Mouse (Mus musculus) E14TG2a.4 (cell line): ENCODE results near the gene Pvrig.
"Not testable (repeated sequence)": the region's sequence is repeated elsewhere in the genome, so short reads cannot be mapped to it uniquely, and the experiment has no call there.

Source experiments
- H3K27me3 ChIP-seq: 2 replicates; pipeline ENCODE4 v1.6.1; 2014; ENCODE audit warnings: low read length, control low read depth; ENCODE audit not compliant: insufficient read depth
- H3K36me3 ChIP-seq: 2 replicates; pipeline ENCODE4 v1.6.1; 2014; ENCODE audit warnings: low read length, control low read depth; ENCODE audit not compliant: insufficient read depth
- H3K4me1 ChIP-seq: replicated peaks from 2 replicates; pipeline ENCODE4 v1.6.1; 2014; ENCODE audit warnings: low read depth, low read length, control low read depth
- H3K4me3 ChIP-seq: replicated peaks from 2 replicates; pipeline ENCODE4 v1.5.1; 2014; ENCODE audit warnings: mild to moderate bottlenecking, low read length
- H3K9me3 ChIP-seq: 2 replicates; pipeline ENCODE4 v1.6.1; 2014; ENCODE audit warnings: low read length, control low read depth
- CTCF ChIP-seq: conservative IDR thresholded peaks from 2 replicates; pipeline ENCODE4 v1.5.1; 2014; ENCODE audit warnings: low read length
- NANOG ChIP-seq: IDR thresholded peaks from 2 replicates; pipeline ENCODE4 v1.6.1; 2014; ENCODE audit warnings: borderline replicate concordance, low read length, mixed read lengths
- POU5F1 ChIP-seq: IDR thresholded peaks from 2 replicates; pipeline ENCODE4 v1.6.1; 2014; ENCODE audit warnings: low read length, borderline replicate concordance

Pvrig gene

DNA sequence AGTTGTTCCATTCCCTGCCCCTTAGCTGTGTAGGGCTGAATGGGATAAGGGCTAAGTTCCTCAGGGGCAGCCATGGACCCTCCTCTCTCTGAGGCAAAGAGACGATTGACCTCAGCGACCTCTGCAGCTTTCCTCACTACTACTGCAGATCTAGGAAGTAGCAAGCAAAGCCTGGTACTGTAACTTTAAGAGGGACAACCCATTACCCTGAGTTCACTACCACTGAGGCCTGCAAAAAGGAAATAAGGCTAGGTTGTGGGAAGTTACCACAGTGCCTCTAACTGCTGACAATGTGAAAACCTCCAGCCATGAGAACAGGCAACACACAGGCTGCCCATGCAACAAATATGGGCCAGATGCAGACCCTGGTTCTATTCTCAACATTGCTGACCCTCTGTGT is at the start of gene Pvrig:
Pvrig (plus strand) TSS at position 301 of the 400 bp plus-strand sequence.
- Histone ChIP-seq H3K4me3 (no peak within 1 kb of the TSS), H3K36me3 (0 out of 2 replicates have a peak, but pooled peaks cover 13% of the 10 kb centered on the region), H3K9me3 (no peaks in the 10 kb centered on the region), H3K27me3 (no peaks in the 10 kb centered on the region), H3K4me1 (peaks cover 12% of the 10 kb centered on the region)
- TF ChIP-seq CTCF (no peak), POU5F1 (no peak), NANOG (no peak)

DNA sequence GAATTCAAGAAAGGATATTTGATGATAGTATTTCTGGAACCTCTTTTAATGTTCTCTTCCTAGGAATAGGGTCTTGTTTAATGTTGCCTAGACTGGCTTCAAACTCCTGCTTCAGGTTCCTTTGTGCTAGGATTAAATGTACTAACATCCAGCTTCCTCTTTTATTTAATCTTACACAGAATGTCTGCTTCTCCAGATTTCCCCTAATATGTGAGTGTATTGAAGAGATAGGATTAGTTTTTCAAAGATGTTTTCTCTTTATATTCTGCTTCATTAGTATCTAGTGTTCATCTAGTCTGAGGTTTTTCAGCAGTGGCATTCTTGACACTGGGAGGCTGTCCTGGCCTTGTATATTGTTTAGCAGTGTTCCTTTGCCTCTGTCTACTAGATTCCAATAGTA is 47.6 kb upstream of the Pvrig start:
- peaks cover 92% of the 10 kb centered on the region for H3K36me3 ChIP-seq
- H3K4me3 ChIP-seq = no peak overlapping the region
- H3K27me3 ChIP-seq = no peaks in the 10 kb centered on the region
- TF ChIP-seq CTCF = no peak
- TF ChIP-seq NANOG = no peak
- TF ChIP-seq POU5F1 = no peak
- H3K9me3 ChIP-seq = no peaks in the 10 kb centered on the region
- no peaks in the 10 kb centered on the region for H3K4me1 ChIP-seq

DNA sequence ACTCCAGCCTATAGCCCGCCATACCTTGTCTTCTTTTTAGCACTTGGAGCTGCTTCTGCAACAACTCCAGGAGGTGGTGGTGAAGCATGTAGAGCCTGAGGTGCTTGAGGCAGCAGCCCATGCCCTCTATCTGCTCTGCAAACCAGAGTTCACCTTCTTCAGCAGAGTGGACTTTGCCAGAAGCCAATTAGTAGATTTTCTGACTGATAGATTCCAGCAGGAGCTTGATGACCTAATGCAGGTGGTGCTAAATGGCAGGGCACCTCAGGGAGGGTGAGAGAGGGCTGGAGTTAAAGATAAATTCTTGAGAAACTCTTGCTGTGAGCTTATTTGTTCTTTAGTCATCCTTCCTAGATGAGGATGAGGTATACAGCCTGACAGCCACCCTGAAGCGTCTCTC is 42.1 kb upstream of the Pvrig start:
- Histone ChIP-seq H3K4me3 (no peak overlapping the region), H3K27me3 (no peaks in the 10 kb centered on the region), H3K9me3 (no peaks in the 10 kb centered on the region), H3K36me3 (peaks cover 96% of the 10 kb centered on the region), H3K4me1 (no peaks in the 10 kb centered on the region)
- TF ChIP-seq CTCF = no peak
- TF ChIP-seq POU5F1 = no peak
- TF ChIP-seq NANOG = no peak

DNA sequence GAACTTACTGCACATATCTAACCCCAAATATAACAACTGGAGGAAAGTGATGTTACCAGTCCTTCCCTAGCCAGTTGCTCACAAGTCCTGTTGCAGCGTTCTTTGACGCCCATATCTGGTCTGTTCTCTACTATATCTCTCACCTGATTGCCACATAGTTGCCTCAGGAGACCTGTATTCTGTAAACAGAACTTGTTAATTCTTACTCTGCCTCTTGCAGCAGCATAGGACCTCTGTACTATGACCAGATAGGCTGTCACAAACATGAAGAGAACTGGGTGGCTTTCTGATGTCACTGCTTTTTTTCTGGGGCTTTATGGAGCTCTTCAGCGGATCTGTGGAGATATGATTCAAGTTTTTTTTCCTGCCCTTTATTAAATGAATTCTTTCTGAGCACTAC is 29.0 kb upstream of the Pvrig start:
- Histone ChIP-seq H3K27me3 (no peaks in the 10 kb centered on the region), H3K4me3 (no peak overlapping the region), H3K36me3 (peaks cover 80% of the 10 kb centered on the region), H3K9me3 (peaks cover 2% of the 10 kb centered on the region), H3K4me1 (no peaks in the 10 kb centered on the region)
- TF ChIP-seq CTCF (no peak), POU5F1 (no peak), NANOG (no peak)

GRCm38 (mm10) chr5:138343216-138343615 is 1.5 kb downstream of the Pvrig start:
- Histone ChIP-seq H3K36me3 (0 out of 2 replicates have a peak, but pooled peaks cover 13% of the 10 kb centered on the region), H3K4me1 (peaks cover 12% of the 10 kb centered on the region), H3K4me3 (no peak overlapping the region), H3K27me3 (no peaks in the 10 kb centered on the region), H3K9me3 (no peaks in the 10 kb centered on the region)
- TF ChIP-seq NANOG (no peak), POU5F1 (no peak), CTCF (no peak)

- not testable (repeated sequence) for H3K9me3 ChIP-seq, H3K36me3 ChIP-seq, H3K4me1 ChIP-seq
These were observed 21.4 kb downstream of the Pvrig start for GRCm38 (mm10) chr5:138363208-138363607.

GRCm38 (mm10) chr5:138365347-138365746 is 23.6 kb downstream of the Pvrig start:
- H3K27me3 ChIP-seq, H3K9me3 ChIP-seq, H3K4me1 ChIP-seq, H3K4me3 ChIP-seq, H3K36me3 ChIP-seq: not testable (repeated sequence)

More at GRCm38 (mm10) chr5:138363208-138363607, 21.4 kb downstream of the Pvrig start:
- not testable (repeated sequence) for H3K27me3 ChIP-seq, H3K4me3 ChIP-seq
